Mouse (Mus musculus) gonadal fat pad, adult 2 months (tissue): ENCODE results near the gene Dusp18. TPM values are rescaled to one million over a fixed set of nuclear protein-coding genes. Genes with fewer than 3 reads are reported as not detected.
"Not testable (repeated sequence)": the region's sequence is repeated elsewhere in the genome, so short reads cannot be mapped to it uniquely, and the experiment has no call there.

Experiments
- DNase-seq: peaks from one replicate; pipeline ENCODE4 v3.0.0-alpha.2; 2012; ENCODE audit warnings: low read depth
- polyA plus RNA-seq: library from polyadenylated mRNA; depleted of rRNA; stranded (reverse); fragments of >200 nt; gene quantifications from 2 replicates; pipeline ENCODE4 v1.2.3, GENCODE M21; 2012

Gene Dusp18
- polyA plus RNA-seq, 1 experiment: 13.0 TPM

DNA sequence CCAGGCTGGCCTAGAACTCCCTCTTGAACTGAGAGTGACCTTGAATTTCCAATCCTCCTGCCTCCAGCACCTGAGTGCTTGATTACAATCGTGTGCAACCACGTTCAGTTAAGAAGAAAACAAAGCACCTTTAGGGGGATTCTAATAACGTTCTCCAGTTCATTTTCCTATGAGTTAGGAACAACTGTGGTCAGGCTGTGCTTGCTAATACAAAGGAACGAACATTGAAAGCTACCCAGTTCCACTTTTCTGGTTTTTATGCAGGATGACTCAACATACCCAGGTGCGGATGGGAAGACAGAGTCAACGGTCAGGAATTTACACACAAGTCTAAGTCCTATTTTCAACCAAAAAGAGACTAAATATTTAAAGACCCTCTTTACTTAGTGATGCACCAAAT, 1.1 kb upstream of the Dusp18 start:
- no peak for DNase-seq

DNA sequence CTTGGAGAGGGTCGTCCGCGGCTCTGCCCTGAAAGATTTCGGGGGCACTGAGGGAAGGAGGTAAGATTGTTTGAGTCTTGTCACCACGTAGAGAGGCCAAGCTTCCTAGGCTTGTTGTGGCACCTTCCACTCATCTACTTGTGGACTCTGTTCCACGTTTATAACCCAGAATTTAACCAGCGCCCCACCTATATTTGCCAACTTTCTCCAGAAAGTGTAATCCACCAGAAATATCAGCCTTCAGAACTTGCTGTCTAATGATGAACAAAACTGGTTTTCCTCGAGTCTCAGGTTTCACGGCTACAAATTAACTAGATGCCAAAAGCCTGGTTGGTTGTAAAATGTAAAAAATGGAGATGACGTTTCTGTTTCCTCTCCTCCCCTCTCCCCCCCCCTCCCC, 418 bp downstream of the Dusp18 start:
- no peak for DNase-seq

DNA sequence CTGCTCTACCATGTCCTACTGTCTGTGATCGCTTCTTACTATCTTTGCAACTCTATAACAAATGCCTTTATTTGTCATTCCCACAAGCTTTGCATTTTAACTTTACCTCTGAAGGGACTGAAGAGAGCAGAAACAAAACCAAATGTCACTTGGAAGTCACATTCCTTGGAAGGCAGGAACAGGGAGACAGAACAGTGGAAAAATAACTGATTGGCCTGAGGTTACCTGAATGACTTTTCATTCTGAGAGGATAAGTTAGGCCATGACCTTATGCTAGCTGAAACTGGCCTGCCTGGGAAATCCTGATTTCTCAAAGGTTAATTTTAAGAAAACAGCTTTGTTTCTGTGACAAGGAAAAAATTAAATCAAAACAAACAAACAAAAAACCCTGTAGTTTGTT, 893 bp downstream of the Dusp18 start:
- no peak for DNase-seq

DNA sequence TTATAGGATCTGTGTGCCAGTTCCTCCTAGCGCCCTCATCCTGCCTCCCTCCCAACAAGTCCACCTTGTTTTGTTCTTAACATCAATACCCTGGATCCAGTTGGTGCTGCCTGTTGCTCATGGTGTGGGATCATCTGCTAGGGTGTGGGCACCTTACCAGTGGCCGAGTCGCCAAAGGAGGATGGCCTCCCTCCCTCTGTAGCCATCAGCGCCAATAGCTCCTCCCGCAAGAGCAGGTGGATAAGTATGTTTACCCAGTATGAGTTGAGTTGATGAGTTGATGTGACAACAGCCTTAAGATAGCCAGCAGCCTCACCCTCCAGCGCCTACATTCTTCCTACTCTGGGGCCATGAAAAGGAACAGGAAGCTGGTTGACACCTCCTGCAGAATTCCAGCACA, 5.3 kb downstream of the Dusp18 start:
- no peak for DNase-seq

DNA sequence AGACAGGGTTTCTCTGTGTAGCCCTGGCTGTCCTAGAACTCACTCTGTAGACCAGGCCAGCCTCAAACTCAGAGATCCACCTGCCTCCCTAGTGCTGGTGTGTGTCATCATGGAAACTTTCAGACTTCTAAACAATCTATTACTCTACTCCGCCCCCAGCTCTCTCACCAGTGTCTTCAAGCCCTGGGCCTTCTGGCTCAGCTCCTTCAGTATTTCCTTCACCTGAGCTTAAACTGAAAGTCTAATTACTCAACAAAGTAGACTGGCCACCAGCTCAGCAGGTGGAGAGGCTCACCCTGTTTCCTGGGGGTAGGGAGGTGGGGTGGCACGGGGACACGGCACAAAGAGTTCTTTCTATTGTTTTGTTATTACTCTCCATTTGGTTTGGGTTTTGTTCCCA, 7.5 kb downstream of the Dusp18 start:
- peak; percentile 92 for DNase-seq

DNA sequence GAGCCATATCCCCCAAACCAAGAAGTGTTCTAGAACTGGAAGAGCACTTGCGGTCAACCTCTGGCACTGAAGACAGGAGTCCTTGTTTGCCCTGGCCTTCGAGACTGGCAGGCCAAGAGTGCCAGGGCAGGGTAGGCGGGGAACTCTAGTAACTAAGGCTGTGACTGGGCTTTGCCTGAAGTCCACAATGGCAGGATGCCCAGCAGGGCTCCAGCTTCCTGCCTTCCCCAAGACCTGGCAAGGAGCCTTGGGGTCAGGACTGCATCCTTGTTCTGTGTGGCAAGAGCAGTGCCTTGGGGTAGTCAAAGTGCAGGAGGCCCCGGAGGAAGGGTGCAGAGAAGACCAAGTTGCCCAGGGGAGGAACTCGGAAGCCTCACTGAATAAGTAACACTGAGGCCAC, 8.0 kb downstream of the Dusp18 start:
- DNase-seq: peak; percentile 90

DNA sequence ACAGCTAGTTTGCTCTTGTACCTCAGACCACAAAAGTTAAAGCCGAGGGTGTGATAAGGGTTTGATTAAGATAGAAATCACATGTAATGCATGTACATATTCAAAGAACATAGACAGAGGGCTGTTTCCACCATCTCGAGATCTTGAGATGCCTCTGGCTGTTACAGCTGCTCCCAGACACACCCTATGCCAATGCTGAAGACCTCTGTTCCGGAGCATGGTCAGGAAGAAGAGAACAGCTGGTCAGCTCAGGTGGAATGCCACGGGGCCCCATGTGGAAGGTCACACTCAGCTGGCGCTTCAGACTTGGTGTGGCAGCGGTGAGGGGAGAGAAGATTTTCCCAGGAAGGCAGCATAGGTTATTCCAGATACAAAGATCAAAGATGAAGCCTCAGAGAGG, 9.6 kb downstream of the Dusp18 start:
- DNase-seq: no peak

DNA sequence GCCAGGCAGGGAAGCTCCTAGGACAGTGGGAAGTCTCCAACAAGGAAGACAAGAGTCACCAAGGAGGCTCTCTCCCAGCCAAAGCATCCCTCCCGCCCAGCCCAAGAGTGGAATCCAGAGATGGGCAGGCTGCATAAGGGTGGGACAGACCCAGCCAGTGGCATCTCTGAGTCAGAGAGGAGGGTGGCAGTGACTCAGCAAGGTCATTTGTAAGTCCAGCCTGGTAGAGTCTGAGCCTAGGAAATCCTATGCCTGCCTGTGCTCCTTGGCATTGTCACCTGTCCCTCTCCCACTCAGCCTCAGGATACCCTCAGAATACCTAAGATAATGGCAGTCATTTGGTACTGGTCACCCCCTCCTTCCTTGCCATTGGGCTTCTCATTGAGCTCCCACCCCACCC, 10.4 kb downstream of the Dusp18 start:
- DNase-seq: no peak

DNA sequence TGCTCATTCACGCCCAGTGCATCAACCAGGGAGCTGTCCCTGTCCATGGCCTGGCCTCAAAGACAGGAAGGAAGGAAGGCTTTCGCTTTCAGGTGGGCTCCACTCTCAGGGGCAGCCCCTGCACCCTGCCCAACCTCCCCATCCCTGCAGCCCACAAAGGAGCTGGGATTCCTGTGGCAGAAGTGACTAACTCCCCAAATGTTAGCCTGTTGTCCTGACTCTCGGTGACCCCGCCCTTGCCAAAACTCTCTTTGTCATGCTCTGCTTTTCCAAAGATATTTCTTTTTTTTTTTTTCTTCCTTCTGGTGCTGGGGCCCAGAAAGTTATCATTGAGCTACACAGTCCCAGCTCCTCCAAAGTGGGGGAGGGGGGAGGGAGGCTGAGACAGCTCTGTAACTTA, 14.2 kb downstream of the Dusp18 start:
- DNase-seq: no peak

DNA sequence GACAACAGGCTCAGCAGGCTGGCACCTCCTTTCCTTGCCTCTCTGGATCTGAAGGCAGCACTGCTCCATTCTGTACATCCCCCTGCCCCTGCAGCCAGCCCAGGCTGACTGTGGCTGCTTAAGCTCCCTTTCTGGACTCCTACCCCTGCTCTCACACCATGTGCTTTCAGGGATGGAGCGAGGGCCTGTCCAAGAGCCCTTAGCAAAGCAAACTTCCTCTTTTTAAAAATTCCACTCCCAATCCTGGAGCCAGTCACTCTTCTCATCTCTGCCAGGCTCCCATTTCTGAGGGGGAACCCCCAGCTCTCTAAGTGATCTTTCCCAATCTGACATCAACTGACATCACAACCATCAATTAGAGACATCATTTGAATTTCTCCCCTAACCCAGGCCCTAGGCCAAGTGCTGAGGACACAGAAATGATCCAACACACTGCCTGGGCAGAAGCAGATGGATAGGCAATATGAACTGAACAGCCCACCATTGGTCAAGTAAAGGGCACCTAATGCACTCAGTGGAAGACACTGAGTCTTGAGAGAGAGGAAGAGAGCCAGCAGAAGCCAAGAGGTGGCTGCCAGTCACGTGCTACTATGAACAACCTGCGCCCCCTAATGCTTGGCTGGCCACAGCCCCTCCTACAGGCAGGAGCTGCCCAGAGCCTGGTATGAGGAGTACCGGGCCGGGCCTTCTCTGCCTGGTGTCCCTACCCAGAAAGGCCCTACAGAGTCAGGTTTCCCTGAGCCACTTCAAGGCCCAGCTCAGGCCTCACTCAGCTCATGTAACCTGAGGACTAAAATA, 15.7 kb downstream of the Dusp18 start:
- DNase-seq: no peak

DNA sequence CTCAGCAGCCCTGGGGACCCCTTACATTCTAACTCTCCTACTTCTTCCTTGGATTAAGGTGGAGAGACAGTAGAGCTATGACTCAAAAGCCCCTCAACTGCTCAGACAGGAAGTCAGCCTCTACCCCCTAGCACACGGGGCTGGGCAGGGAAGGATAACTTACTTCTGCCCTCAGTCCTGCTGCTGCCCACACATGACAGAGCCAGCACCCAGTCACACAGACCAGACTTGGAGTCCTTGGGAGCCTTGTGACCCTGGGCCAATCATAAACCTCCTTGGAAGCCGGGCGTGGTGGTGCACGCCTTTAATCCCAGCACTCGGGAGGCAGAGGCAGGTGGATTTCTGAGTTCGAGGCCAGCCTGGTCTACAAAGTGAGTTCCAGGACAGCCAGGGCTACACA, 16.4 kb downstream of the Dusp18 start:
- DNase-seq: not testable (repeated sequence)

DNA sequence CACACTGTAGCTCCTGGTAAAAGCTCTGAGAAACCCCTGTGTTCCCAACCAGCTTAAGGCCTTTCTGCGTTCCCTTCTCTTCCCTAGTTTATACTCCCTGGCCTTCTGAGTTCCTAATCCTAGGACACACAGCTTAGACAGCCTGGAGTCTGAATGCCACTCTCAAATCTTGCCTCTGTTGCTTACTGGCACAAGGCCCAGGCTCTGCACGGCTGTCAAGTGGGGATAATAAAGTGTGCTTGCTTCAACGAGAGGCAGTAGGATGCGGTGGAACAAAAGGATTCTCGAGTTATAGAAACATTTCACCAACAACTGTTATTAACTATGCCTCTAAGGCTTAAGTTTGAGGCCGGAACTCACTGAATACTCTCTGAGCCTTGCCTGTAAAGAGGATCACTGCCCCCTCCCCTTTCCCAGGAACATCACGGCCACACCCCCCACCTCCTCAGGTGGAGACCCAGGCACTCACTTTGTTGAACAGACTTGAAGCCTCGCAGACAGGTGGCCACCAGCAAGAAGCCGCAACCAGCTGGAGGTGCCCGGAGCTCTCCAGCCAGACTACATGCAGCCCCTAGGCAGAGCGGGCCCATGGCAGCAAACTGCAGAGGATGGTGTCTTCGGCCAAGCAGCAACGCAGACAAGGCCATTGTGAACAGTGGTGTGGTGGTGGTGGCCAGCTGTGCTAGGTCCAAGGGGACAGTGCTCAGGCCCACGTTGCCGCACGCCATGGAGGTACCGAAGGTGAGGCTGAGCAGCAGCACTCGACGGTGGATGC, 17.2 kb downstream of the Dusp18 start:
- DNase-seq: no peak

DNA sequence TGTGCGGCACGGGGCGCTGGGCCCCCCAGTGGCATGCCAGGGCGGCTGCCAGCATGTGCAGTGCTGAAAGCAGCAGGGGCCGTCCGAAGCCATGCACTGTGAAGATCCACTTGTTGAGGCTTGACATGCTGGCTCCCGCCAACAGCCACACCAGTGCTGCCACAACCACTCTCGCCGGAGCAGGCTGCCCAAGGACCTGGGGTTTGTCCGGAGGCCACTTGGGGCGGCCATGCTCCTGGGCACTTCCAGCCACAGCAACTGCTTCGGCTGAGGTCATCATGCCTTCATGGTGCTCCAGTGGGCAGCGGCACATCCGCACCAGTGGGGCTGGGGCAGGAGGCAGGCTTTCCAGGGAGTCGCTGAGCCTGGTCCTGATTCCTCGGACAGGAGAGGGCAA, 17.8 kb downstream of the Dusp18 start:
- DNase-seq: no peak

DNA sequence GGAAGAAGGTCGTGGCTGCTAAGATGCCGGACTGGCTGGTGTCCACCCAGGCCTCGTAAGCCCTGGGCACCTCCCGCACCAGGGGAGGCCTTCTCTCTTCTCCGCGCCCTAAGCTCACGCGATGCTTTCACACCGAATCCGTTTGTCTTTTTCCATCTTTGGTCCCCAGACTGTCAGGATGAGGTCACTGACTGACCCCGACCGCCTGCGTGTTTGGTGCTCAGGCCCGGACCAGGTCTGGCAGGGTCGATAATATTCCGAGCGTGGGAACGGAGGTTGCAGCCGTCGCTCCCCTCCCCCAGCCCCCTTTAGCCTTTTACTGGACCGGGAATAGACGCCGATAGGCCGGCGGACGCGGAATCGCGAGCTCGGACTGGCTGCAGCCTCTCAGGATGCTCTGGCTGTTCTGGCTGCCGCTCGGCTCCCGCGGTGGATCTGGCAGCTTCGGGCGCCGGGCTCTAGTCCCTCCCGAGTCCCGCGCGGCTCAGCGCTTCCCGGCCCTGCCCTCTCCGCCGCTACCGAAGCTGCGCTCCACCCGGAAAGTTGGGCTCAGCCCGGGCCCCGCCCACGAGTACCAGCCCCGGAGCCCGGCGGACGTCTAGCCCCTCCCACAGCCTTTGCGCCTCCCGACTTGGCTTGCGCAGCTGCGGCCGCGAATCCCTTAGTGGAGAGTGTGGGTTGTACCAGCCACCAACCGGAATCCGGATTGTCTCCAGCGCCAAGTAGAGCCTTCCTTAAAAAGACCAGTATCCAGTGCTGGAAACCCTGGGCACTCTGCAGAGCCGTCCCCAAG, 18.5 kb downstream of the Dusp18 start:
- peak; percentile 56 for DNase-seq

DNA sequence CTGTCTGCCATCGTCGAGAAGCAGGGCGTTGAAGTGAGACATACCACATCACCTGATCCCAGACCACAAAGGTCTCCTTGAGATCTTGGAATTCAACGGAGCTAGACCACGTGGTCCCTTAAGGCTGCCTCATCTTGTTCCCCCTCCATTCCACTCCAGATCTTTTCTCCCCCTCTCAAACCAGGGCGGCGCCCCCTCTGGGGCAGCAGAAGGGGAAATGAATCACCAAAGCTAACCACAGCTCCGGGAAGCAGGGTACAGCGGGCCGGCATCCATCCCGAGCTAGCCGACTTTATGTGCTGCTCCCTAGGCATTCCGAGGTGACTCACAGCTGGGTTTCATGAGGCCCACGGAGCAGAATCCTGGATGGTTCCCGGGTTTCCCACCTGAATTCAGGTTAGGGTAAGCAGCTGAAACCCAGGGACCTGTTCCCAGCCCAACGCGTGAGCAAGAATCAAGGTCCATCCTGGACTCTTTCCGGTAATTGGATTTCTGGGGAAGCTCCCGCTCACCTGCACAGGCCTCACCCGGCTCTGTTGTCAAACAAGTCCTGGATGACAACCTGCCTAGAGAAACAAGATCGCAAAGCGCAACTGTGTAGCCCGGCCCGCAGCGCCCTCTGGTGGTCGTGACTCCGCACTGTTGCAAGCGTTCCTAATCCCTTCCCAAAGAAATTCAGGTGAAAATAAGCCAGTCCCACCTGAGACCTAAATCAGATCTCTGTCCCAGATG, 19.2 kb downstream of the Dusp18 start, which contains the start of gene Slc35e4:
TSS of gene Slc35e4 (minus strand) at position 556 of the 732 bp plus-strand sequence.
- DNase-seq: no peak

DNA sequence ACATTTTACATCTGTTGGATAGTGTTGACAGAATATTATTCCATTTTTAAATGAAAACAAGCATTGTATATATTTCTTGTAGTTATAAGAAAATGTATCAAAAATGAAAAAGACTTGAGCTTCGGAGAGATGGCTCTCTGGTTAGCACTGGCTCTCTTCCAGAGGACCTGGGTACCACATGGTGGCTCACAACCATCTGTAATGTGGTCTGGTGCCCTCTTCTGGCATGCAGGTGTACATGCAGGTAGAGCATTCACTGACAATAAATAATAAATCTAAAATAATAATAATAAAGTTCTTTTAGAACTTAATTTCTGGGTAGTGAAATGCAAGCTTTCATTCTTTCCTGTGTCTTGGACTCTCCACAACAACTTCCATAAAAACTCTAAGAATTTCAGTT, 23.7 kb downstream of the Dusp18 start:
- no peak for DNase-seq

DNA sequence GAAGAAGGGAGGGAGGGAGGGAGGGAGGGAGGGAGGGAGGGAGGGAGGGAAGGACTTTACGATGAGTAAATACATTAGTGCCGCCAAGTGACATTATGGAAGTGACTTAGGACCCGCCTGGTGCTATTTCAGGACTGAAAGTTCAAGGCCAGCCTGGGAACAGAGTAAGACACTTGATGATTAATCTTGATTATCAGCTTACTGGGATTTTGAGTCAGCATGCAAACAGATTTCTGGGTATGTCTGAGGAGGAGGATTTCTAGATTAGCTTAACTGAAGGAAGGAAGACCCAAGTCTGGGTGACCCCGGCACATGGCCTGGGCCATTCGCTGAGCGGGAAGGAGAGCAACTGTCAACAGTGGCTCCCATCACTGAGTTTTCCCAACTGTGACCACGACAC, 25.4 kb downstream of the Dusp18 start:
- no peak for DNase-seq

DNA sequence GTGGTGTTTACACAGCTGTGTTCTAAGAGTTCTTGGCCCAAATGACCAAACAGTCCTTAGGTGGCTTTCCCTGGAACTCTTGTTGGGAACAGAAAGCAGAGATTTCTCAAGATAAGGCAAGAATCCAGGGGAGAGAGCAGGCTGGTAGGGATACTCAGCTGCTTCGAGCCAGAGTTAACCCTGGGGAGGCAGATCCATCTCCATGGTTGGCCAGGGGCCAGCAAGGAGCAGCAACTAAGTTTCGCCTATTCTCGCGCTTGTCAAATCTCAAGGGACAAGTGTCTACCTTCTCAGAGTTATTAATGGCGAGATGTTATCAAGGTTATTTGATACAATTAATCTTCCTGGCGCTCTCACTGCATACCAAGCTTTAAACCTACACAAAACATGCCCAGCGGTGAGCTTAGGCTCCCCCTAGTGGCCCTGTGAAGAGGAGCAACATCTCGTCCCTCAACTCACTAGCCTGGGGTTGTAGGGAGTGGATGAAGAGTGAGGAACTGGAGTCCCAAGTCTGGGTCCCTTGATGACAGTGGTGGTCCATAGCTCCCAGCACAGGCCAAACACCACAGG, 26.3 kb downstream of the Dusp18 start:
- peak; percentile 54 for DNase-seq

DNA sequence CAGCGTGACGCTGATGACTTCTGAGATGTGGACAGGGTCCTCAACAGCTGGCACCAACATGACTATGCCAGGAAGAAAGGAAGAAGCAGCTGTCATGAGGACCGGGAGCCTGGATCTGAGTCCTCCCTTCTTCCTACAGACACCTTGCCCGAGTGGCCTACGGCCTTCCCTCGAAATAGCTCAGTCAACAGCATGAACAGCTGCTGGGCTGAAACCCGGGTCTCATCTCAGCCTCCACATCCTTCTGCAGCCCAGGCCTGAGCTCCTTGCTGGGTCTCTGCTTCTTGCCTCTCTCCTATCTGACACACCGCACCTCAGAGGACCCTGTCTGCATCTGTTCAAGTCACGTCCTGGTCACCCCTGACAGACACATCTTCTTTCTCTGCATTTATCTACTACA, 27.1 kb downstream of the Dusp18 start:
- DNase-seq: no peak

DNA sequence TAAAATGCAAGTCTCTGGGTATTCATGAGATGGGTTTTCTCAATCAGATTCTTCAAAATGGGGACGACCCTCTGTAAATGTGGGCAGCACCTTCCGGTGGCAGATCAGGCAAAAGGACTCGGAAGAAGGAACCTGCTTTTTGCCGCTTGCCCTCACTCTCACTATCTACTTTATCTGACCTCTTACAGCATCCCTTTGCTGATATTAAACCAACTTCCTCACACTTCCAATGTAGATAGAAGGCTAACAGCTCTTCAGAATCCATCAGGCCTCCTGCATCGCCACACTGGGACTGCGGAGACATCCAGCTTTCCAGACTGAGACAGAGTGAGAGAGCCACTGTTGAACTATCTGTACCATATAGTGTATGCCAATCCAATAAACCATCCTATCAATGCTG, 27.7 kb downstream of the Dusp18 start:
- no peak for DNase-seq

DNA sequence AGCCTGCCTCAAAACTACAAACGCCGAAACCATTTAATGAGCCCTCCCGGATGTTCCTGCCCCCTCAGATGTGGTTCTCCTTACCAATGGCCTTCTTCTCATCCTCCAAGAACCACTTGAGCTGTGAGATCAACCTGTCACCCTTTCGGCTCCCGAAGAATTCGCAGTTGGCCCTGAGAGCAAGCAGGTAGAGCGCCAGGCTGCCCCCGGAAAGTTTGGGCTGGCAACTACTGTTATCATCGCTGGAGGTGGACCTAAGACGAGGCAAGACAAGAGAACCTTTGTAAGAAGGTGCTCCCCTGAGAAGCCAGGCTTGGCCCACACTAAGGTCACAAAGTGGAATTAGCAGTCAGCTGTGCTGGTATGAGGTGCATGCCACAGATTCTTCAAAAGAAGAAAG, 30.9 kb downstream of the Dusp18 start:
- DNase-seq: no peak
